Mouse (Mus musculus) heart, postnatal 0 days (tissue): ENCODE results near the gene Ranbp6. TPM values are rescaled to one million over a fixed set of nuclear protein-coding genes. Genes with fewer than 3 reads are reported as not detected.
A peak's percentile ranks its signal among the peaks of the same experiment; 100 is the strongest.

Source experiments
- ATAC-seq: fragments of 200-750 bp; cut with Nextera tagmentation; 2 replicates; pipeline ENCODE4 v1.8.0; 2017; ENCODE audit warnings: low read depth, moderate number of reproducible peaks, moderate library complexity; ENCODE audit not compliant: insufficient read depth
- DNase-seq: peaks from one replicate; pipeline ENCODE4 v3.0.0-alpha.2; 2016; ENCODE audit warnings: low spot score
- H3K27ac ChIP-seq: fragments of 300-500 bp; sonication (generic); 2 replicates; pipeline ENCODE4 v1.5.1; 2014; ENCODE audit warnings: low read depth, mild to moderate bottlenecking
- H3K27me3 ChIP-seq: fragments of 300-500 bp; sonication (generic); 2 replicates; pipeline ENCODE4 v1.6.1; 2014; ENCODE audit warnings: low read length, mixed read lengths; ENCODE audit not compliant: control insufficient read depth, insufficient read depth
- H3K36me3 ChIP-seq: fragments of 300-500 bp; sonication (generic); replicated peaks from 2 replicates; pipeline ENCODE4 v1.6.1; 2014; ENCODE audit warnings: low read length, mixed read lengths; ENCODE audit not compliant: control insufficient read depth, insufficient read depth
- H3K4me1 ChIP-seq: fragments of 300-500 bp; sonication (generic); 2 replicates; pipeline ENCODE4 v1.6.1; 2014; ENCODE audit warnings: antibody characterized with exemption; ENCODE audit not compliant: control insufficient read depth, insufficient read depth
- H3K4me2 ChIP-seq: fragments of 300-500 bp; sonication (generic); 2 replicates; pipeline ENCODE4 v1.6.1; 2014; ENCODE audit warnings: low read depth, mild to moderate bottlenecking, low read length, moderate library complexity
- H3K4me3 ChIP-seq: fragments of 300-500 bp; sonication (generic); 2 replicates; pipeline ENCODE4 v1.5.1; 2014; ENCODE audit warnings: low read depth, low read length
- H3K9ac ChIP-seq: fragments of 300-500 bp; sonication (generic); replicated peaks from 2 replicates; pipeline ENCODE4 v1.6.1; 2014; ENCODE audit warnings: low read depth, low read length, mixed read lengths
- H3K9me3 ChIP-seq: fragments of 300-500 bp; sonication (generic); replicated peaks from 2 replicates; pipeline ENCODE4 v1.6.1; 2016; ENCODE audit warnings: low read length; ENCODE audit not compliant: control insufficient read depth
- CTCF ChIP-seq: IDR thresholded peaks from 2 replicates; pipeline ENCODE4 v1.5.1; 2016; ENCODE audit warnings: antibody characterized with exemption, control low read depth, low read depth
- EP300 ChIP-seq: IDR thresholded peaks from 2 replicates; pipeline ENCODE4 v1.6.1; 2016; ENCODE audit warnings: antibody characterized with exemption, low read depth
- WGBS: fragments of 180-500 bp; shearing (Covaris S2); extraction: QIAGEN DNeasy Blood & Tissue Kit; methylation state at CpG from one replicate; pipeline ENCODE4 v1.1.7; 2014; 5-methylcytosine and 5-hydroxymethylcytosine counted together
- polyA plus RNA-seq: library from polyadenylated mRNA; unstranded; fragments of >200 nt; fragmentation: Nextera tagmentation; extraction: Ambion mirVana; gene quantifications from 2 replicates; pipeline ENCODE4 v1.2.1, GENCODE M21; 2015
- total RNA-seq: library from RNA; depleted of rRNA; stranded (reverse); fragments of >200 nt; gene quantifications from 2 replicates; pipeline ENCODE4 v1.2.3, GENCODE M21; 2014; ENCODE audit warnings: low replicate concordance; rRNA removed

Gene Ranbp6
- 10.8 and 12.9 TPM in 2 replicates for total RNA-seq
- 11.4 and 13.4 TPM in 2 replicates for polyA plus RNA-seq

GRCm38 (mm10) chr19:29812581-29813460, at the start of gene Ranbp6:
Gene Ranbp6, minus strand, starts transcription at chr19:29812974.
- H3K4me2 ChIP-seq, result peak within 1 kb of the TSS; percentile 75
- under 1% methylated on average over 47 of the region's 47 CpGs for WGBS

GRCm38 (mm10) chr19:29860816-29861215, 48.0 kb upstream of the Ranbp6 start:
- H3K9ac ChIP-seq, result no peak overlapping the region
- no peak overlapping the region for H3K27ac ChIP-seq
- WGBS, result 69% methylated on average over 4 of the region's 4 CpGs
- H3K36me3 ChIP-seq, result no peaks in the 10 kb centered on the region
- H3K4me1 ChIP-seq, result no peaks in the 10 kb centered on the region
- H3K27me3 ChIP-seq, result no peaks in the 10 kb centered on the region
- no peak overlapping the region for H3K4me2 ChIP-seq
- no peak overlapping the region for H3K4me3 ChIP-seq
- no peaks in the 10 kb centered on the region for H3K9me3 ChIP-seq
- no peak for ATAC-seq
- TF ChIP-seq EP300 (no peak), CTCF (no peak)
- DNase-seq, result no peak

More at GRCm38 (mm10) chr19:29812581-29813460, at the start of gene Ranbp6:
- H3K4me3 ChIP-seq, result peak within 1 kb of the TSS; percentile 76
- TF ChIP-seq CTCF (no peak), EP300 (no peak)
- peak within 1 kb of the TSS; percentile 74 for H3K9ac ChIP-seq
- no peaks in the 10 kb centered on the region for H3K9me3 ChIP-seq
- peak; percentile 99 for ATAC-seq
- H3K27me3 ChIP-seq, result no peaks in the 10 kb centered on the region
- DNase-seq, result peak; percentile 89
- peak within 1 kb of the TSS; percentile 53 for H3K27ac ChIP-seq
- peaks cover 26% of the 10 kb centered on the region for H3K36me3 ChIP-seq
- peaks cover 5% of the 10 kb centered on the region for H3K4me1 ChIP-seq

GRCm38 (mm10) chr19:29857267-29857666, 44.5 kb upstream of the Ranbp6 start:
- H3K36me3 ChIP-seq, result no peaks in the 10 kb centered on the region
- no peak overlapping the region for H3K4me2 ChIP-seq
- ATAC-seq, result no peak
- no peaks in the 10 kb centered on the region for H3K9me3 ChIP-seq
- H3K9ac ChIP-seq, result no peak overlapping the region
- DNase-seq, result no peak
- H3K27ac ChIP-seq, result no peak overlapping the region
- no peaks in the 10 kb centered on the region for H3K4me1 ChIP-seq
- TF ChIP-seq CTCF (no peak), EP300 (no peak)
- H3K27me3 ChIP-seq, result no peaks in the 10 kb centered on the region
- H3K4me3 ChIP-seq, result no peak overlapping the region
- 87% methylated on average over 5 of the region's 5 CpGs for WGBS

- no peak overlapping the region for H3K9ac ChIP-seq
- ATAC-seq (no peak), DNase-seq (no peak)
- no peak for TF ChIP-seq CTCF
- TF ChIP-seq EP300, result no peak
- 73% methylated on average over 5 of the region's 5 CpGs for WGBS
- no peak overlapping the region for H3K4me2 ChIP-seq
- no peaks in the 10 kb centered on the region for H3K4me1 ChIP-seq
- H3K9me3 ChIP-seq, result no peaks in the 10 kb centered on the region
- H3K27ac ChIP-seq, result no peak overlapping the region
- no peak overlapping the region for H3K4me3 ChIP-seq
- H3K27me3 ChIP-seq, result no peaks in the 10 kb centered on the region
- H3K36me3 ChIP-seq, result no peaks in the 10 kb centered on the region
Measured at GRCm38 (mm10) chr19:29853711-29854110, 40.9 kb upstream of the Ranbp6 start.

GRCm38 (mm10) chr19:29851036-29851690, 38.4 kb upstream of the Ranbp6 start:
- WGBS, result 43% methylated on average over 12 of the region's 12 CpGs
- no peak overlapping the region for H3K4me2 ChIP-seq
- TF ChIP-seq EP300 (no peak), CTCF (no peak)
- H3K9ac ChIP-seq, result no peak overlapping the region
- H3K27ac ChIP-seq, result no peak overlapping the region
- no peaks in the 10 kb centered on the region for H3K27me3 ChIP-seq
- ATAC-seq (no peak), DNase-seq (no peak)
- no peaks in the 10 kb centered on the region for H3K9me3 ChIP-seq
- no peaks in the 10 kb centered on the region for H3K4me1 ChIP-seq
- no peaks in the 10 kb centered on the region for H3K36me3 ChIP-seq
- no peak overlapping the region for H3K4me3 ChIP-seq
